Mouse (Mus musculus) layer of hippocampus, adult 9-11 months (tissue): ENCODE results near the gene Sptbn1.
A peak's percentile ranks its signal among the peaks of the same experiment; 100 is the strongest.

Source experiments
- DNase-seq: peaks from one replicate; pipeline ENCODE4 v3.0.0; 2022

The Sptbn1 gene

DNA sequence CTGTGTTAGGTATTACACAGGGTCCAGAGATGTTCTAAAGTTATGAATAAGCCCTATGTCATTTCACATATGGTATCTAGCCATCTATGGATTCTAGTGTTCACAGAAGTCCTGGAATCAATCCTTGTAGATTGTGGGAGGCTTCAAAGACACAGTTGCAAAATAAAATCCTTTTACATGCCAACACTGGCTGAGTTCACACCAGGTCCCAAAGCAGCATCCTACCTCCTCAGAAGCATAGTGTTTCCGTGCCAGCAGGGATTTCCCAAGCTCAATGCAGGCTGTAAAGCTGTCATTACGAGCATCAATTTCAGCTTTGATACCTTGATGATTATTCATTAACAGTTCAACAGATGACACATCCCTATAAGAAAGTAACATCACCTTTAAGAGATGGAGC, 154.3 kb downstream of the Sptbn1 start:
- no peak for DNase-seq

DNA sequence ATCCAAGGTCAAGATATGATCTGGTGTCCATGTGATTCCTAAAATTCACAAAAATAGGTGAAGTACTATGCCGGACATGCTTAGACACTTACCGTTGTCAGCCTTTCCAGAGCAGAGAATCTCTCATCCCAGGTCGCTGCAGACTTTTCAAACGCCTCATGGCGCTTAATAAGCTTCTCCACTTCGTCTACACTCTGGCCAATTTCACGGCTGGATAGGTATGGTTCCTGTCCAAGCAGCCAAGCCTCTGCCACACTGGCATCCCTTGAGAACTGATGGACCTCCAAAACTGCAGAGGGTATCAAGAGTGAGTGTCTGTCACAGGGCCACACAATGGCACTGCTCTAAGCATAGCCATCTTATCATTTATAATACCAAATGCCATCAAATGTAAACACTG, 157.3 kb downstream of the Sptbn1 start:
- no peak for DNase-seq

DNA sequence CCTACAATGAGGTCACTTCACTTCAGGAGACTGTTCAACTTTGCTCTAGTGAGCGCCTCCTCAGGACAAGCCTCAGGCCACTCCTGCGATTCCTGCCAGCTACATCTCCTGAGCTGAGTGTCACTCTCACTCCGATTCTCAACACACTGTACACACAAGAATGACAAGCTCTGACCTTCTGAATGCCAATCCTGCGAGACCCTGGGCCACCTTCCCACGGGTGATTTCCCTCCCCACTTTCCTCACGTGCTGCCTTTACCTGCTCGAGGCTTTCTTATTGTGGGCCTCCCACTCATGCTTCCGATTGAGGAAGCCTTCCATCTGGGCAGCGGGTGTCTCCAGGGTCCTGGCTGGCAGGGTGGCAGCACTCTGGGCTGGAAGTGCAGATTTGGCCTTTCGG, 163.8 kb downstream of the Sptbn1 start:
- DNase-seq, result no peak

DNA sequence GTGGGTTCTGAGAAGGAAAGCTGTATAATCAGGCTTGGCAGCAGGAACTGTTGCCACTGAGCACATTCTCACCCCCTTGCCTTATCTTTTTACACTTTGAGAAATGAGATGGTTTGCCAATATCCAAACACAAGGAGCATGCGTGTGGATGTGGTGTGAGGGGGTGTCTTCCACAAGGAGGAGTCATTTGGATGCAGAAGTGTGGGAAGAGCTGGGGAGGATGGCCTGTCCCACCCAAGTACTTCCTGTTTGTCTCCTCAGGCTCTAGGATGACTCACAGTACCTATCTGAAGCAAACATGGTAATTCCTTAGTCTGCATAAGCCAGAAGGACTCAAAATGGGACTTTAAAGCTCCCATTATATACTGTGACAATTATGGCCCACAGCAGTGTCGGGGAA, 165.4 kb downstream of the Sptbn1 start:
- peak; percentile 19 for DNase-seq

- no peak for DNase-seq
Observed at GRCm38 (mm10) chr11:30101796-30102195, 166.2 kb downstream of the Sptbn1 start.

DNA sequence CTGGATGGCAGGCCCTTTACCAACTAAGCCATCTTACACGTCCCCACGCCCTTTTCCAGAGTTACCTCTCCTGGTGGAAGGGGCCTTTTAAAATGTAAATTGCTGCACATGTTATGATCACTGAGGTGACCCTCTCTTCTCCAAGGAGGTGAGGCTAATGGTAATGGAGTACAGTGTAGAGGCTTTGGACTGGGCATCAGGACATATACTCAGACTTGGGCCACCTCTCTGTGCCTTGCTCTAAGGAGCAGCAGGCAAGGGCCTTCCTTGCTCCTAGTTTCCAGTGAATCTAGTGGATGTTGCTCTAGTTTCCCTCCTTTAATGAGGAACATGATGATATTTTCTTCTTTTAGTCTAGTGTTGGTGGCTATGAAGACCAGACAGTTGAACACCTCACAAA, 166.8 kb downstream of the Sptbn1 start:
- DNase-seq, result no peak

GRCm38 (mm10) chr11:30099916-30100315, 168.1 kb downstream of the Sptbn1 start:
- DNase-seq, result no peak

GRCm38 (mm10) chr11:30095212-30095773, 172.7 kb downstream of the Sptbn1 start:
- no peak for DNase-seq

GRCm38 (mm10) chr11:30091892-30092291, 176.1 kb downstream of the Sptbn1 start:
- DNase-seq, result no peak

GRCm38 (mm10) chr11:30085114-30085513, 182.9 kb downstream of the Sptbn1 start:
- DNase-seq, result no peak

DNA sequence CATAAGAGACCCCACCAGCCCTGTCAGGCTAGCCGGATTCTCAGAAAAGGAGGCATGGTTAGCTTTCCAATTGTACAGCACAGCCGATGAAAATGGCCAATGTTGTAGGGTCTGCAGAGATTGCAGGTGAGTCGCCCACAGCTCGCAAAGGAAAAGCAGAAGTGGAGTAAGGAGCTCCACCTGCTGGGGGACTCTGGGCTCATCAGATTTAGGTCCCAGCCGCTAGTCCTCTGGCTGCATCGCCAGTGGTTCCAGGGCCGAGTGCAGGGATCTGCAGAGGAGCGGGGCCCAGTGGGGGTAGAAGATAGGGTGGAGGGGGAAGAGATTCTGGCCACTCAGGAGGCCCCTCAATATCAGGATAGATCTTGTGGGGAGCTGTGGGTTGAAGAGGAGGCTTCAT, 210.7 kb downstream of the Sptbn1 start:
- DNase-seq, result no peak
